Mouse (Mus musculus) activated CD4-positive, CD25-positive, alpha-beta regulatory T cell, adult 4 months (primary cell): Measurements from ENCODE around the gene Cabp4. TPM values are rescaled to one million over a fixed set of nuclear protein-coding genes. Genes with fewer than 3 reads are reported as not detected.

Source experiments
- ATAC-seq: one replicate; pipeline ENCODE4 v1.8.0; 2017
- polyA plus RNA-seq, 2 experiments: library from polyadenylated mRNA; unstranded; fragments of 100-300 nt; shearing (Covaris generic); gene quantifications; one replicate each; pipeline ENCODE4 v1.2.1; 2017

The Cabp4 gene
- polyA plus RNA-seq, 2 experiments from 2014 or later, result 1.1 to 1.4 TPM

GRCm38 (mm10) chr19:4164100-4164499 is 20.3 kb upstream of the Cabp4 start:
- no peak for ATAC-seq

GRCm38 (mm10) chr19:4163543-4163887 is 19.7 kb upstream of the Cabp4 start:
- no peak for ATAC-seq

- ATAC-seq, result peak; percentile 88
These were observed 19.1 kb upstream of the Cabp4 start, which contains the start of gene Rps6kb2 for GRCm38 (mm10) chr19:4162646-4163542. Gene Rps6kb2 (minus strand): TSS chr19:4163354.

- ATAC-seq, result no peak
These were observed 15.2 kb upstream of the Cabp4 start for GRCm38 (mm10) chr19:4159049-4159448.

GRCm38 (mm10) chr19:4156771-4157170 is 12.9 kb upstream of the Cabp4 start:
- no peak for ATAC-seq

- no peak for ATAC-seq
These were observed 12.3 kb upstream of the Cabp4 start for GRCm38 (mm10) chr19:4156073-4156579.

- peak; percentile 33 for ATAC-seq
These were observed 11.6 kb upstream of the Cabp4 start for GRCm38 (mm10) chr19:4155223-4156072.

GRCm38 (mm10) chr19:4154437-4155222 is 10.8 kb upstream of the Cabp4 start:
- ATAC-seq, result peak; percentile 78

- ATAC-seq, result no peak
These were observed 9.4 kb upstream of the Cabp4 start, which contains the start of gene Ptprcap for GRCm38 (mm10) chr19:4153232-4153654. Gene Ptprcap (plus strand): TSS chr19:4153604.

GRCm38 (mm10) chr19:4152445-4153231 is 8.8 kb upstream of the Cabp4 start:
- no peak for ATAC-seq

GRCm38 (mm10) chr19:4151898-4152297 is 8.1 kb upstream of the Cabp4 start:
- ATAC-seq, result no peak

- no peak for ATAC-seq
These were observed 7.6 kb upstream of the Cabp4 start for GRCm38 (mm10) chr19:4151488-4151860.

GRCm38 (mm10) chr19:4150567-4151487 is 7.0 kb upstream of the Cabp4 start:
- ATAC-seq, result no peak

- ATAC-seq, result no peak
These were observed 6.1 kb upstream of the Cabp4 start for GRCm38 (mm10) chr19:4149764-4150461.

GRCm38 (mm10) chr19:4149283-4149682 is 5.5 kb upstream of the Cabp4 start:
- no peak for ATAC-seq

- ATAC-seq, result no peak
These were observed 5.0 kb upstream of the Cabp4 start for GRCm38 (mm10) chr19:4148819-4149218.

GRCm38 (mm10) chr19:4148491-4148806 is 4.6 kb upstream of the Cabp4 start, which contains the start of gene Coro1b:
Gene Coro1b (plus strand): TSS chr19:4148619.
- ATAC-seq, result peak; percentile 98

- peak; percentile 13 for ATAC-seq
These were observed 4.1 kb upstream of the Cabp4 start for GRCm38 (mm10) chr19:4147782-4148490.

- no peak for ATAC-seq
These were observed 3.2 kb upstream of the Cabp4 start for GRCm38 (mm10) chr19:4147022-4147405.
